Mouse (Mus musculus) MEL (cell line): Measurements from ENCODE around the gene Kcnh7.

Source experiments
- CTCF ChIP-seq, 3 experiments: IDR thresholded peaks in 2 of 3; conservative IDR thresholded peaks in 1 of 3; 2 replicates each; pipeline ENCODE4 v1.5.1; 2011 to 2012; ENCODE audit warnings: low read length in 3 of 3, low read depth in 2 of 3, mild to moderate bottlenecking in 2 of 3, improper control_type of control experiment in 1 of 3, inconsistent platforms in 1 of 3, mixed read lengths in 1 of 3, moderate library complexity in 1 of 3; ENCODE audit not compliant: control insufficient read depth in 1 of 3, insufficient read depth in 1 of 3, poor library complexity in 1 of 3, severe bottlenecking in 1 of 3
- E2F4 ChIP-seq: IDR thresholded peaks from 2 replicates; pipeline ENCODE4 v1.6.1; 2011; ENCODE audit warnings: low read depth, low read length, improper control_type of control experiment, borderline replicate concordance
- KAT2A ChIP-seq: conservative IDR thresholded peaks from 2 replicates; pipeline ENCODE4 v1.6.1; 2012; ENCODE audit warnings: low read depth, low read length, improper control_type of control experiment, inconsistent platforms
- NRF1 ChIP-seq: IDR thresholded peaks from 2 replicates; pipeline ENCODE4 v1.6.1; 2014; ENCODE audit warnings: low read depth, mild to moderate bottlenecking, inconsistent platforms, low read length, improper control_type of control experiment, moderate library complexity; ENCODE audit not compliant: poor library complexity, insufficient read depth, severe bottlenecking
- POLR2AphosphoS2 ChIP-seq: IDR thresholded peaks from 2 replicates; pipeline ENCODE4 v1.6.1; 2011; ENCODE audit warnings: low read length, improper control_type of control experiment
- USF2 ChIP-seq, 2 experiments: IDR thresholded peaks; 2 replicates each; pipeline ENCODE4 v1.6.1; 2011 to 2012; ENCODE audit warnings: improper control_type of control experiment in 2 of 2, low read length in 2 of 2, borderline replicate concordance in 1 of 2, inconsistent platforms in 1 of 2, low read depth in 1 of 2, mild to moderate bottlenecking in 1 of 2; ENCODE audit not compliant: insufficient read depth in 1 of 2

DNA sequence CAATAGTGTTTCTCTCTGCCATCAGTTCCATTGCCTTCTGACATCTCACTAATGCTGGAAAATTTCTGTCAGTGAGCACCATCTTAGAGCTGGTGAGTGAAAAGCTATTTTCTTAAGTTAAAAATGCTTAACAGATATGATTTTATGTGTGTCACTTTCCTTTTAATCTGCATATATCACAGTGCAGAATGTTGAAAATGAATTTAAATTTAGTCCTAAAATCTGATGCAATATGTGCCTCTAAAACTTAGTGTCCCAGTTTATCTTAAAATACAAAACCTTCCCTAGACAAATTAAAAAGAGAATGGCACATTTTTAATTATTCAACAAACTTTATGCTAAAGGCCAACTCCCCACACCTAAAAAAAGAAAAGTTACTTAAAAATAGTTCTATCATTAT is 30.4 kb downstream of the Kcnh7 start:
- TF ChIP-seq KAT2A (no peak), E2F4 (no peak), USF2 (IDR thresholded peaks at IDR 0.05; ENCODE audit: borderline replicate concordance in 1 of 2, insufficient read depth in 1 of 2, low read depth in 1 of 2, low read length in 2 of 2) (no peak), POLR2AphosphoS2 (no peak), CTCF (IDR thresholded peaks at IDR 0.05 in 2 of 3, conservative IDR thresholded peaks at IDR 0.05 in 1 of 3; ENCODE audit: control insufficient read depth in 1 of 3, insufficient read depth in 1 of 3, low read depth in 2 of 3, low read length in 3 of 3, poor library complexity in 1 of 3, severe bottlenecking in 1 of 3) (no peak), NRF1 (no peak)
